Comparison of ENCODE assay signal across 32 mouse cellular contexts in genomic region chr8:125699391-125700025, GRCm38 (mm10). TPM values are rescaled to one million over a fixed set of nuclear protein-coding genes. Genes with fewer than 3 reads are reported as not detected.
DNase-seq lines count a peak whose midpoint lies in the region; ATAC-seq and TF ChIP-seq lines count a peak whose summit lies in the region.
"Had no signal": no experiment of that assay in that cellular context is flagged by ENCODE, and none has a peak within 500 bp of the region (broad histone marks: within the 10 kb centered on the region; RNA-seq: fewer than 3 reads in every experiment).

No protein-coding gene starts in this region.

- no peak for TF ChIP-seq POLR2A in lung, adult 2 months (IDR thresholded peaks at IDR 0.05; ENCODE audit: borderline replicate concordance, extremely low read depth, low read depth, low read length)

- H3K4me3 ChIP-seq in lung, adult 2 months (replicated peaks; ENCODE audit: extremely low read depth, low read depth, low read length) = no peak overlapping the region
- H3K4me3 ChIP-seq in ES-E14 (ENCODE audit: insufficient read depth in 1 of 2, low read depth in 1 of 2, low read length in 2 of 2, poor library complexity in 1 of 2, severe bottlenecking in 1 of 2) = no peak overlapping the region
- H3K4me3 ChIP-seq: embryonic facial prominence, embryonic 10.5 days; embryonic facial prominence, embryonic 15.5 days; forebrain, embryonic 12.5 days; heart, embryonic 12.5 days; hindbrain, embryonic 13.5 days; left cerebral cortex, adult 2 months; limb, embryonic 12.5 days; liver, embryonic 15.5 days; lung, embryonic 15.5 days; midbrain, embryonic 10.5 days; midbrain, embryonic 15.5 days had no signal

- 49% methylated on average over 6 of the region's 6 CpGs for WGBS in lung, adult 2 months

- ATAC-seq in granulocyte monocyte progenitor cell, adult 5-6 weeks (replicated peaks; ENCODE audit: poor library complexity, severe bottlenecking) = peak; percentile 82
- ATAC-seq: forebrain, postnatal 0 days; intestine, postnatal 0 days; midbrain, embryonic 15.5 days had no signal

- no peak for TF ChIP-seq CTCF in lung, adult 2 months (IDR thresholded peaks at IDR 0.05; ENCODE audit: insufficient read depth, low read length)

- no peaks in the 10 kb centered on the region for H3K4me1 ChIP-seq in lung, adult 2 months (ENCODE audit: control insufficient read depth, insufficient read depth, low read length)
- peaks cover 3 to 18% of the 10 kb centered on the region in 2 experiments for H3K4me1 ChIP-seq in ES-E14 (ENCODE audit: control insufficient read depth in 2 of 2, insufficient read depth in 2 of 2, low read length in 2 of 2, poor library complexity in 1 of 2)
- H3K4me1 ChIP-seq: embryonic facial prominence, embryonic 10.5 days; embryonic facial prominence, embryonic 15.5 days; forebrain, embryonic 12.5 days; heart, embryonic 12.5 days; liver, embryonic 15.5 days; lung, embryonic 15.5 days; midbrain, embryonic 15.5 days had no signal

- H3K36me3 ChIP-seq in ES-E14 (ENCODE audit: control insufficient read depth, insufficient read depth, low read length, poor library complexity, severe bottlenecking) = peaks cover 3% of the 10 kb centered on the region; the same call in 1 of the 2 replicates
- H3K36me3 ChIP-seq: embryonic facial prominence, embryonic 10.5 days; embryonic facial prominence, embryonic 15.5 days; forebrain, embryonic 12.5 days; heart, embryonic 12.5 days; hindbrain, embryonic 13.5 days; limb, embryonic 12.5 days; liver, embryonic 15.5 days; lung, embryonic 15.5 days; midbrain, embryonic 10.5 days; midbrain, embryonic 15.5 days had no signal

- in situ Hi-C loops in ES-E14 (cut with MboI; ENCODE audit: low sequenced_read_pairs in 2 of 2, unreplicated experiment in 2 of 2) = no loop called here

- H3K9ac ChIP-seq in ES-E14 (ENCODE audit: insufficient read depth, low read depth, low read length, poor library complexity, severe bottlenecking) = no peak overlapping the region
- H3K9ac ChIP-seq: embryonic facial prominence, embryonic 15.5 days; forebrain, embryonic 12.5 days; forebrain, postnatal 0 days; heart, embryonic 12.5 days; hindbrain, embryonic 13.5 days; limb, embryonic 12.5 days; liver, embryonic 15.5 days; lung, embryonic 15.5 days; midbrain, embryonic 15.5 days had no signal

- H3K9me3 ChIP-seq in ES-E14 (ENCODE audit: control insufficient read depth, insufficient read depth, low read depth, low read length) = peaks cover 14% of the 10 kb centered on the region
- H3K9me3 ChIP-seq: embryonic facial prominence, embryonic 15.5 days; hindbrain, embryonic 13.5 days; liver, embryonic 15.5 days; lung, embryonic 15.5 days; midbrain, embryonic 10.5 days; midbrain, embryonic 15.5 days had no signal

- DNase-seq in lung, postnatal 10 days = peak; percentile 27
- no peak for DNase-seq in lung, adult 2 months
- DNase-seq in ES-E14 (ENCODE audit: low read depth, low spot score) = peak; percentile 60
- no peak for DNase-seq in ovary, postnatal 36 days (ENCODE audit: low spot score)
- DNase-seq in kidney, postnatal 14 days = no peak
- no peak for DNase-seq in spleen, postnatal 4 days (ENCODE audit: low spot score in 2 of 2)
- DNase-seq in right cerebral cortex, adult 2 months (ENCODE audit: low spot score in 2 of 2) = no peak
- DNase-seq: adrenal gland, postnatal 10 days; B cell, adult 2 months; cerebellum, adult 18-20 months; cerebellum, postnatal 10 days; forebrain, postnatal 0 days; gastrocnemius, postnatal 14 days; heart, adult 11 months; heart, postnatal 4 days; kidney, adult 9 months; kidney, postnatal 25 days; thymus, postnatal 14 days had no signal

- peak overlapping the region; percentile 93 for H3K27ac ChIP-seq in ES-E14 (ENCODE audit: insufficient read depth, low read depth, low read length, poor library complexity, severe bottlenecking)
- H3K27ac ChIP-seq: embryonic facial prominence, embryonic 10.5 days; embryonic facial prominence, embryonic 15.5 days; forebrain, embryonic 12.5 days; hindbrain, embryonic 13.5 days; left cerebral cortex, adult 2 months; limb, embryonic 12.5 days; liver, embryonic 15.5 days; lung, embryonic 15.5 days; macrophage; midbrain, embryonic 10.5 days; midbrain, embryonic 15.5 days had no signal

TF ChIP-seq in ES-E14, 5 proteins besides CTCF, POLR2A, EP300 and RAD21:
- no peak for TF ChIP-seq ZC3H11A (IDR thresholded peaks at IDR 0.05; ENCODE audit: borderline replicate concordance, low read depth, low read length)
- no peak for TF ChIP-seq HCFC1 (IDR thresholded peaks at IDR 0.05; ENCODE audit: borderline replicate concordance, insufficient read depth, low read length)
- no peak for TF ChIP-seq MAFK (IDR thresholded peaks at IDR 0.05; ENCODE audit: insufficient read depth, low read depth, low read length)
TF ChIP-seq in ES-E14: peak in this region for 0.

RNA-seq across cellular contexts. Expression of gene Map10, which starts 29.9 kb away (rescaled TPM):
- 2.0 and 2.6 TPM in 2 replicates for polyA plus RNA-seq in lung, adult 2 months (2012; rRNA removed)
- total RNA-seq in ES-E14 (2012; rRNA removed) = 6.4 and 8.7 TPM in 2 replicates
- total RNA-seq in granulocyte monocyte progenitor cell, adult 5-6 weeks (2014; fragmentation: Nextera tagmentation) = 1.2 and 1.3 TPM in 2 replicates
- total RNA-seq in granulocyte monocyte progenitor cell, adult 5-6 weeks (2017) = 0.57 and 1.4 TPM in 2 replicates

RNA-seq across cellular contexts. Expression of gene Ntpcr, which starts 30.3 kb away (rescaled TPM):
- 14.4 and 15.9 TPM in 2 replicates for polyA plus RNA-seq in lung, adult 2 months (2012; rRNA removed)
- total RNA-seq in ES-E14 (2012; rRNA removed) = 21.5 and 25.3 TPM in 2 replicates
- total RNA-seq in granulocyte monocyte progenitor cell, adult 5-6 weeks (2014; fragmentation: Nextera tagmentation) = 41.3 and 44.3 TPM in 2 replicates
- 41.6 and 43.7 TPM in 2 replicates for total RNA-seq in granulocyte monocyte progenitor cell, adult 5-6 weeks (2017)

Comparison
In these comparisons a context has a peak if more than half of its experiments do, and no peak if none do; other contexts are left out.
1. DNase-seq: peak in lung, postnatal 10 days (single experiment) and ES-E14 (single experiment); none in lung, adult 2 months (single experiment), ovary, postnatal 36 days (single experiment), kidney, postnatal 14 days (single experiment), spleen, postnatal 4 days (0 of 2) and right cerebral cortex, adult 2 months (0 of 2).